Mouse (Mus musculus): ENCODE data around the gene Fam126a.

GRCm38 (mm10) chr5:23923481-23924165 is 106.9 kb downstream of the Fam126a start:
- TF ChIP-seq CTCF (IDR thresholded peaks at IDR 0.05) (no peak), POLR2A (IDR thresholded peaks at IDR 0.05; ENCODE audit: insufficient read depth, low read depth, low read length) (no peak), EP300 (IDR thresholded peaks at IDR 0.05; ENCODE audit: insufficient read depth, low read depth, low read length) (no peak)

Data from heart, adult 2 months (tissue).